Mouse (Mus musculus) spleen, adult 2 months (tissue): ENCODE results near the gene Prr5l.

Experiments
- CTCF ChIP-seq: fragments of 200-500 bp; IDR thresholded peaks from 2 replicates; pipeline ENCODE4 v1.5.1; 2011; ENCODE audit warnings: mild to moderate bottlenecking, inconsistent platforms; ENCODE audit not compliant: insufficient read depth, insufficient read length, insufficient replicate concordance; ENCODE audit errors: extremely low read depth
- POLR2A ChIP-seq: fragments of 200-500 bp; IDR thresholded peaks from 2 replicates; pipeline ENCODE4 v1.6.1; 2011; ENCODE audit warnings: low read depth, low read length, inconsistent platforms

GRCm38 (mm10) chr2:101860920-101861485 is 21.8 kb downstream of the Prr5l start:
- TF ChIP-seq CTCF (no peak), POLR2A (no peak)
